Mouse (Mus musculus): ENCODE measurements around the gene Miga1.

- TF ChIP-seq CTCF (IDR thresholded peaks at IDR 0.05; ENCODE audit: low read depth, low read length) (no peak), POLR2AphosphoS5 (IDR thresholded peaks at IDR 0.05; ENCODE audit: insufficient replicate concordance, low read depth, low read length) (no peak)
Observed at GRCm38 (mm10) chr3:152271876-152272275, 68.3 kb downstream of the Miga1 start.

Measured in G1E (cell line).